Mouse (Mus musculus): ENCODE measurements around the gene Ring1.

DNA sequence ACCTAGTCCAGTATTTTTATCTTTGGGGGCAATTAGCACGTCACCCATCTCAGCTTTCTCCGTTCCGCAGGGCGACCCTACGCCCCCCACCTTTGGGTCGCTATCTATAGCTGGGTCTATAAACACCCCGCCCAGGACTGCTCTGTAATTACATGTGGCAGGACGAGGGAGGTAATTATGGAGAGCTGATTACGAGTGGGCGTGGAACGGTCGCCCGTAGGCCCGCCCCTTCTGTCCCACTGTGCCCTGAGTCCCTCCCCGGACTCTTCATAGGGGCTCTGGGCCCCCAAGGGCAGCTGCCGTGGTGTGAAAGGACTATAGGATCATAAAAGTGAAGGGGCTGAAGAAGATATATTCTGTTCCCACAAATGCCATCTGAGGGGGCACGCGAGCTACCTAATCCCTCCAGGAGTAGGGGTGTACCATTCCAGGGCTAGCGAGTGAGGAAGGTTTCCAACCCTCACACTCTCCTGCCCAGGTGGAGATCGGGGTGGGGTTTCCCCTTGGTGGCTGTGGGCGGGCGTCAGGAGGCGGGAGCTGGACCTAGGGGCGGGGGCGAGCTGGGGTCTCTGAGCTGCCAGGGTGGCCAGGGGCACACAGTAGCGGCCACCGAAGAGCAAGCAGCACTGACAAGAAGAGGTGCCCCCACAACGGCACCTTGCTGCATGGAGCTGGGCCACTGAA lies 14.5 kb upstream of the Ring1 start, which contains the start of gene Col11a2:
- TF ChIP-seq POLR2A (IDR thresholded peaks at IDR 0.05; ENCODE audit: low read depth, low read length) (no peak), CTCF (IDR thresholded peaks at IDR 0.05; ENCODE audit: extremely low read depth, insufficient read depth, insufficient read length, insufficient replicate concordance) (no peak)

Measured in spleen, adult 2 months (tissue).